Mouse (Mus musculus) forebrain, embryonic 11.5 days (tissue): ENCODE data around the gene Pabpc4. TPM values are rescaled to one million over a fixed set of nuclear protein-coding genes. Genes with fewer than 3 reads are reported as not detected.

Experiments
- ATAC-seq: fragments of 200-750 bp; cut with Nextera tagmentation; replicated peaks from 2 replicates; pipeline ENCODE4 v1.8.0; 2017; ENCODE audit warnings: moderate TSS enrichment; ENCODE audit not compliant: low FRiP score
- DNase-seq: peaks from one replicate; pipeline ENCODE4 v3.0.0-alpha.2; 2017; ENCODE audit warnings: low spot score
- H3K27ac ChIP-seq: fragments of 300-500 bp; sonication (generic); 2 replicates; pipeline ENCODE4 v1.5.1; 2014; ENCODE audit warnings: low read depth, low read length
- H3K27me3 ChIP-seq: fragments of 300-500 bp; sonication (generic); 2 replicates; pipeline ENCODE4 v1.6.1; 2014; ENCODE audit warnings: mild to moderate bottlenecking, low read length, mixed read lengths; ENCODE audit not compliant: control insufficient read depth, insufficient read depth
- H3K36me3 ChIP-seq: fragments of 300-500 bp; sonication (generic); 2 replicates; pipeline ENCODE4 v1.6.1; 2014; ENCODE audit warnings: mild to moderate bottlenecking, low read length, moderate library complexity, mixed read lengths; ENCODE audit not compliant: control insufficient read depth, insufficient read depth
- H3K4me1 ChIP-seq: fragments of 300-500 bp; sonication (generic); replicated peaks from 2 replicates; pipeline ENCODE4 v1.6.1; 2014; ENCODE audit warnings: low read length, mixed read lengths; ENCODE audit not compliant: control insufficient read depth, insufficient read depth
- H3K4me2 ChIP-seq: fragments of 300-500 bp; sonication (generic); 2 replicates; pipeline ENCODE4 v1.6.1; 2014; ENCODE audit warnings: low read depth, mild to moderate bottlenecking, low read length, moderate library complexity, mixed read lengths; ENCODE audit not compliant: severe bottlenecking
- H3K4me3 ChIP-seq: fragments of 300-500 bp; sonication (generic); 2 replicates; pipeline ENCODE4 v1.5.1; 2014; ENCODE audit warnings: low read depth, low read length
- H3K9ac ChIP-seq: fragments of 300-500 bp; sonication (generic); 2 replicates; pipeline ENCODE4 v1.6.1; 2014; ENCODE audit warnings: low read length
- H3K9me3 ChIP-seq: fragments of 300-500 bp; sonication (generic); 2 replicates; pipeline ENCODE4 v1.6.1; 2016; ENCODE audit warnings: low read length, mixed read lengths; ENCODE audit not compliant: control insufficient read depth
- WGBS: fragments of 180-500 bp; shearing (Covaris S2); extraction: QIAGEN DNeasy Blood & Tissue Kit; methylation state at CpG from one replicate; pipeline ENCODE4 v1.1.7; 2014; 5-methylcytosine and 5-hydroxymethylcytosine counted together
- polyA plus RNA-seq: library from polyadenylated mRNA; unstranded; fragments of >200 nt; fragmentation: Nextera tagmentation; extraction: Ambion mirVana; gene quantifications from 2 replicates; pipeline ENCODE4 v1.2.1, GENCODE M21; 2014

Pabpc4 gene
- 46.6 and 47.0 TPM in 2 replicates for polyA plus RNA-seq

GRCm38 (mm10) chr4:123261721-123262401 lies at the start of gene Pabpc4:
TSS of gene Pabpc4 (plus strand) at chr4:123262351.
- Histone ChIP-seq H3K4me2 (no peak within 1 kb of the TSS), H3K27ac (no peak within 1 kb of the TSS), H3K36me3 (no peaks in the 10 kb centered on the region), H3K4me1 (no peaks in the 10 kb centered on the region), H3K27me3 (no peaks in the 10 kb centered on the region), H3K9ac (no peak within 1 kb of the TSS), H3K4me3 (no peak within 1 kb of the TSS), H3K9me3 (no peaks in the 10 kb centered on the region)
- WGBS, result 81% methylated on average over 5 of the region's 5 CpGs
- DNase-seq (no peak), ATAC-seq (no peak)

- no peaks in the 10 kb centered on the region for H3K4me1 ChIP-seq
- H3K4me3 ChIP-seq, result no peak overlapping the region
- no peak for DNase-seq
- no peak overlapping the region for H3K4me2 ChIP-seq
- no peaks in the 10 kb centered on the region for H3K36me3 ChIP-seq
- no peak for ATAC-seq
- H3K27me3 ChIP-seq, result no peaks in the 10 kb centered on the region
- H3K9ac ChIP-seq, result no peak overlapping the region
- no peak overlapping the region for H3K27ac ChIP-seq
- WGBS, result 95% methylated on average over 9 of the region's 9 CpGs
- no peaks in the 10 kb centered on the region for H3K9me3 ChIP-seq
These were observed 48.2 kb upstream of the Pabpc4 start for GRCm38 (mm10) chr4:123213975-123214374.

- ATAC-seq (no peak), DNase-seq (no peak)
- no peak overlapping the region for H3K9ac ChIP-seq
- WGBS, result 79% methylated on average over 1 of the region's 1 CpGs
- no peak overlapping the region for H3K4me3 ChIP-seq
- H3K4me2 ChIP-seq, result no peak overlapping the region
- H3K27ac ChIP-seq, result no peak overlapping the region
- H3K9me3 ChIP-seq, result no peaks in the 10 kb centered on the region
- no peaks in the 10 kb centered on the region for H3K27me3 ChIP-seq
- H3K4me1 ChIP-seq, result no peaks in the 10 kb centered on the region
- no peaks in the 10 kb centered on the region for H3K36me3 ChIP-seq
These were observed 46.8 kb upstream of the Pabpc4 start for GRCm38 (mm10) chr4:123215367-123215766.

- no peaks in the 10 kb centered on the region for H3K9me3 ChIP-seq
- no peaks in the 10 kb centered on the region for H3K36me3 ChIP-seq
- ATAC-seq, result no peak
- H3K4me2 ChIP-seq, result no peak overlapping the region
- no peak overlapping the region for H3K4me3 ChIP-seq
- H3K27me3 ChIP-seq, result no peaks in the 10 kb centered on the region
- H3K9ac ChIP-seq, result no peak overlapping the region
- 22% methylated on average over 1 of the region's 1 CpGs for WGBS
- DNase-seq, result no peak
- H3K27ac ChIP-seq, result no peak overlapping the region
- H3K4me1 ChIP-seq, result no peaks in the 10 kb centered on the region
These were observed 45.4 kb upstream of the Pabpc4 start for GRCm38 (mm10) chr4:123216782-123217181.

GRCm38 (mm10) chr4:123219720-123220357 lies 42.3 kb upstream of the Pabpc4 start:
- H3K4me2 ChIP-seq, result no peak overlapping the region
- H3K36me3 ChIP-seq, result no peaks in the 10 kb centered on the region
- no peaks in the 10 kb centered on the region for H3K4me1 ChIP-seq
- peak; percentile 81 for DNase-seq
- H3K4me3 ChIP-seq, result no peak overlapping the region
- no peaks in the 10 kb centered on the region for H3K27me3 ChIP-seq
- no peak overlapping the region for H3K9ac ChIP-seq
- H3K27ac ChIP-seq, result no peak overlapping the region
- ATAC-seq, result peak; percentile 83
- no peaks in the 10 kb centered on the region for H3K9me3 ChIP-seq
- 76% methylated on average over 15 of the region's 15 CpGs for WGBS

- H3K9me3 ChIP-seq, result no peaks in the 10 kb centered on the region
- no peaks in the 10 kb centered on the region for H3K36me3 ChIP-seq
- no peak overlapping the region for H3K9ac ChIP-seq
- no peak overlapping the region for H3K27ac ChIP-seq
- no peak overlapping the region for H3K4me3 ChIP-seq
- no peak for DNase-seq
- H3K4me2 ChIP-seq, result no peak overlapping the region
- H3K4me1 ChIP-seq, result no peaks in the 10 kb centered on the region
- H3K27me3 ChIP-seq, result no peaks in the 10 kb centered on the region
- WGBS, result 85% methylated on average over 4 of the region's 4 CpGs
- ATAC-seq, result no peak
These were observed 41.5 kb upstream of the Pabpc4 start for GRCm38 (mm10) chr4:123220637-123221036.

- no peak overlapping the region for H3K9ac ChIP-seq
- H3K4me3 ChIP-seq, result no peak overlapping the region
- ATAC-seq (no peak), DNase-seq (no peak)
- no peaks in the 10 kb centered on the region for H3K36me3 ChIP-seq
- no peaks in the 10 kb centered on the region for H3K9me3 ChIP-seq
- H3K4me2 ChIP-seq, result no peak overlapping the region
- 41% methylated on average over 3 of the region's 3 CpGs for WGBS
- no peaks in the 10 kb centered on the region for H3K4me1 ChIP-seq
- no peak overlapping the region for H3K27ac ChIP-seq
- no peaks in the 10 kb centered on the region for H3K27me3 ChIP-seq
These were observed 38.8 kb upstream of the Pabpc4 start for GRCm38 (mm10) chr4:123223309-123223708.

GRCm38 (mm10) chr4:123225718-123226403 lies 36.3 kb upstream of the Pabpc4 start:
- Histone ChIP-seq H3K4me2 (no peak overlapping the region), H3K9ac (no peak overlapping the region), H3K36me3 (no peaks in the 10 kb centered on the region), H3K4me3 (no peak overlapping the region), H3K4me1 (no peaks in the 10 kb centered on the region), H3K27me3 (no peaks in the 10 kb centered on the region), H3K9me3 (no peaks in the 10 kb centered on the region), H3K27ac (no peak overlapping the region)
- ATAC-seq (no peak), DNase-seq (no peak)
- 85% methylated on average over 10 of the region's 10 CpGs for WGBS
